Mouse (Mus musculus) kidney, adult 2 months (tissue): ENCODE measurements around the gene Rgs12.

Experiments
- CTCF ChIP-seq: fragments of 200-500 bp; conservative IDR thresholded peaks from 2 replicates; pipeline ENCODE4 v1.5.1; 2011; ENCODE audit warnings: low read depth, mild to moderate bottlenecking, control low read depth, low read length, moderate library complexity, mixed read lengths; ENCODE audit not compliant: insufficient read depth, insufficient read length
- POLR2A ChIP-seq: fragments of 200-500 bp; IDR thresholded peaks from one replicate; pipeline ENCODE4 v1.6.1; 2011; ENCODE audit warnings: low read depth, low read length, control low read depth

DNA sequence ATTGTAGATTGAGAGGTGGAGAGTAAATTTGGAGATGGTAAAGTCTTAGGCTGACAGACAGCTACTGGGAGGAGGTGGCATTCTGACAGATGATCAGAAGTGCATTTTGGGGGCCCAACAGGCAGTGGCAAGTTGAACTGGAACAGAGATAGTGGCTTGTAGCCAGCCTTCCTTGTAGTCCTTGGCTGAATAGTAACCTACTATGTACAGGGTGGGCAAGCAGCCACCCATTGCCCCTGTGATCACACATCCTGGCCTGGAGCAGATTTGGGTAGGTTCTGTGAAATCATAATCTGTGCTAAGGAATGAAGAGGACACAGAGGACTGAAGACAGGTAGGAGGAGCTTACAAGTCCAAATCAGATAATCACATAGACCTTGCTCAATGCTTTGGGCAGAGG lies 44.8 kb upstream of the Rgs12 start:
- TF ChIP-seq CTCF (no peak), POLR2A (no peak)
